Mouse (Mus musculus): ENCODE results near the gene Cerk. TPM values are rescaled to one million over a fixed set of nuclear protein-coding genes. Genes with fewer than 3 reads are reported as not detected.
"Not testable (repeated sequence)": the region's sequence is repeated elsewhere in the genome, so short reads cannot be mapped to it uniquely, and the experiment has no call there.

The Cerk gene
- polyA plus RNA-seq, 1 experiment from 2014 or later: 5.9 TPM

DNA sequence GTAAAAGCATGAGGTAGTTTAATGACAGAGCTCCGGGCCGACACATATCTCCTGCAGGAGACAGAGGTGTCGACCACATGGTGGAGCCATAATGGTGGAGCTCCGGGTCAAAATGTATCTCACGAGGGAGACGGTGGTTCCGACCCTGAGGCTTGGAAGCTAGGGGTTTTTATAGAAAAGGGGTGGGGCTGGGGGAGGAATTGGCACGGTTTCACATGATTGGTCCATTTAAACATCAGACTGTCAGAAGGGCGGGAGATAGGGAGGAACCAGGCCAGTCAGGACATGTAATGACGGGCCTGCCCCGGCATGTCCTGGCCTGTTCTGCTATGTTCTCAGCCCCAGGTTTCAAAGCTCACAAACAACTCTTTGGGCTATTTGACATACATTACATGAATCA, 36.0 kb upstream of the Cerk start:
- H3K4me1 ChIP-seq: peaks cover 16% of the 10 kb centered on the region; the same call in 1 of the 2 replicates
- H3K36me3 ChIP-seq; ATAC-seq; H3K9ac ChIP-seq; H3K27ac ChIP-seq; H3K4me2 ChIP-seq; H3K9me3 ChIP-seq (replicated peaks); H3K4me3 ChIP-seq; H3K27me3 ChIP-seq (replicated peaks): not testable (repeated sequence)
- 81% methylated on average over 11 of the region's 11 CpGs for WGBS (ENCODE audit: insufficient replicate concordance)

DNA sequence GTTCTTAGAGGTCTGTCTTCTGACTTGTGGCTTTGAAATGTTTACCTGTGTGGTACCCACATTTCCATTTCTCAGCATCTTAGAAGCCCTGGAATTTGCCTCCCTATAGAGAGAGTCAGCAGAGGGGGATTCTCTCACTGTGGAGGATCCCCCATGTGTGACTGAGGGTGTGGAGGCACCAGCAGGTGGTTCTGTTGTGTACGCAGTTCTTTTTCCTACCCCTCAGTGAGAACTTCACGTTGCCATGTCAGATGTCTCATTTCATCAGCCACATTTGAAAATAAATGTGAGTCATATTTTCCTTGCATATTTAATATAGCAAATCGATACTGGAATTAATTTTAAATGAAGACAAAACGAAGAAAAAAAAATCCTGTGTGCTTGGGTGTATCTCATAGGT, 35.4 kb upstream of the Cerk start:
- H3K4me1 ChIP-seq: peaks cover 18% of the 10 kb centered on the region
- peaks cover 4% of the 10 kb centered on the region; the same call in 1 of the 2 replicates for H3K9me3 ChIP-seq (replicated peaks)
- H3K27ac ChIP-seq: no peak overlapping the region
- H3K36me3 ChIP-seq: peaks cover 4% of the 10 kb centered on the region; the same call in 1 of the 2 replicates
- 75% methylated on average over 4 of the region's 4 CpGs for WGBS (ENCODE audit: insufficient replicate concordance)
- no peak overlapping the region for H3K4me2 ChIP-seq
- ATAC-seq: no peak
- H3K9ac ChIP-seq: no peak overlapping the region
- no peaks in the 10 kb centered on the region for H3K27me3 ChIP-seq (replicated peaks)
- H3K4me3 ChIP-seq: no peak overlapping the region

DNA sequence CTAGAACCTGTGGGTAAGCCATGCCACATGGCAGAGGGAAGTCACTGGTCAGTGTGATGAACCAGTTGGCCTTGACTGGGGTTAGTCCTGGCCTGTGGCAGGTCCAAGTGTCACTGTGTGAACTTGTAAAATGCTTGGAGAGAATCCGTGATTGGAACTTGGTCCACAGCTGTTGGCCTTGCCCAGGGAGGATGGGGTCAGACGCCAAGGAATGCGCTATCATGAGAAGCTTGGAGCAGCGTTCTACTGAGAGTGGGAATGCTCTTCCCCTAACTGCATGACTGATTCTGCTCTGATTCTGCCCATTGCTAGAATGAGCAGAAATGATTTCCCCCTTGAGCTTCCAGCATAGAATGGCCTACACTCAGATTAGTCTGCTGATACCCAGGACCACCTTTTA, 34.8 kb upstream of the Cerk start:
- peaks cover 4% of the 10 kb centered on the region; the same call in 1 of the 2 replicates for H3K36me3 ChIP-seq
- H3K27ac ChIP-seq: no peak overlapping the region; the same call in 1 of the 2 replicates
- no peak for ATAC-seq
- H3K4me3 ChIP-seq: no peak overlapping the region
- no peaks in the 10 kb centered on the region for H3K27me3 ChIP-seq (replicated peaks)
- no peak overlapping the region for H3K4me2 ChIP-seq
- peaks cover 4% of the 10 kb centered on the region; the same call in 1 of the 2 replicates for H3K9me3 ChIP-seq (replicated peaks)
- 78% methylated on average over 4 of the region's 4 CpGs for WGBS (ENCODE audit: insufficient replicate concordance)
- H3K9ac ChIP-seq: no peak overlapping the region
- H3K4me1 ChIP-seq: peaks cover 20% of the 10 kb centered on the region

DNA sequence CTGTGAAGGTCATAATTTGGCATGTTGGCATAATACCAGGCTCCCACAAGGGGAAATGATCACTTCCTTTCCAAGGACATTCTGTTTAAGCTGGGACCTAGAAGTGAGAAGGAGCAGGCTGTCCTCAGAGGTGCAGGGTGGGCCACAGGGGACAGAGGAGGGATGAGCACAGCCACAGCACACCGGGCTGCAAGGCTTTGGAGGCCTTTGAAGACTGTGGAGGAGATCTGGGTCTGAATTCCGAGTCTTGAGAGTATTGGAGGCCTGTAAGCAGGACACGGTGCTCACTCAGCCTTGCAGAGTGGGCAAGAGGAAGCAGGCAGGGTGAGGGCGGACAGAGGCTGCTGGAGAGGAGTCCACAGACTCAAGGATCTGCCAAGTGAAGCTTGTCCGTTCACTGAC, 34.3 kb upstream of the Cerk start:
- H3K4me1 ChIP-seq: peaks cover 24% of the 10 kb centered on the region
- H3K9ac ChIP-seq: no peak overlapping the region
- no peak overlapping the region for H3K4me2 ChIP-seq
- no peak for ATAC-seq
- H3K36me3 ChIP-seq: peaks cover 4% of the 10 kb centered on the region; the same call in 1 of the 2 replicates
- H3K9me3 ChIP-seq (replicated peaks): peaks cover 4% of the 10 kb centered on the region; the same call in 1 of the 2 replicates
- WGBS (ENCODE audit: insufficient replicate concordance): 66% methylated on average over 5 of the region's 5 CpGs
- peak overlapping the region; percentile 5; the same call in 1 of the 2 replicates for H3K27ac ChIP-seq
- H3K27me3 ChIP-seq (replicated peaks): no peaks in the 10 kb centered on the region
- no peak overlapping the region for H3K4me3 ChIP-seq

DNA sequence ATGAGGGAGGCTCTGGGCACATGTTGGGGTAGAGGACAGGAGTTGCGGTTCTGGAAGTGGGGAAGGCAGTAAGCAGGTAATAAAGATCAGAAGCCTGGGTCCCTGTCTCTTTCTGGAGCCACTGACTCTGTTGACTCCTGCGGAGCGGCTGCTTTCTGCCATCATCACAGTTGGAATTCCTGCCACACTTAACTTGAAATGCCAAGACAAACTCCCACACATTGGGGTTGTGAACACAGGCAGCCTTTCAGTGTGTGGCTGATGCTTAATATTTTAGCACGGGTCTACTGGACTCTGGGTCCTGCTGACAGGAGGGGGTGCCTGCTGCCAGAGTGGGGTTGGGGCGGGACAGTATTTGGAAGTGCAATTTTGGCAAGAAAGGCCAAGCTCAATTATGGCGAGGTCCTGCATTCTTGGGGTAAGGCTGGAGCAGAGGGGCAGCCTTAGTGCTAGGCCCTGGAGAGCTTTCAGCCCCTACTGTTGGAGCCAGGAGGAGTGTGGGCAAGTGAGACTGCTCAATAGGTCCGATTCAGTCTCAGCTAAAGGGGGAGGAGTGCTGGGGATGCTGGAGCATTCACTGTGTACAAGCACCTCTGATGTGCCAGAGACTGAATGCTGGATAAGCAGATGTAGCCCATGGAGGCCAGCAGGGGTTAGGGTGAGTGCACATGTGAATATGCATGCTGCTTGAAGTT, 33.7 kb upstream of the Cerk start:
- Histone ChIP-seq H3K4me1 (peaks cover 27% of the 10 kb centered on the region), H3K27ac (peak overlapping the region; percentile 5; the same call in 1 of the 2 replicates), H3K4me2 (no peak overlapping the region), H3K36me3 (peaks cover 4% of the 10 kb centered on the region; the same call in 1 of the 2 replicates), H3K4me3 (no peak overlapping the region), H3K9ac (no peak overlapping the region), H3K27me3 (replicated peaks) (no peaks in the 10 kb centered on the region), H3K9me3 (replicated peaks) (peaks cover 4% of the 10 kb centered on the region; the same call in 1 of the 2 replicates)
- WGBS (ENCODE audit: insufficient replicate concordance): 73% methylated on average over 7 of the region's 7 CpGs
- ATAC-seq: no peak

DNA sequence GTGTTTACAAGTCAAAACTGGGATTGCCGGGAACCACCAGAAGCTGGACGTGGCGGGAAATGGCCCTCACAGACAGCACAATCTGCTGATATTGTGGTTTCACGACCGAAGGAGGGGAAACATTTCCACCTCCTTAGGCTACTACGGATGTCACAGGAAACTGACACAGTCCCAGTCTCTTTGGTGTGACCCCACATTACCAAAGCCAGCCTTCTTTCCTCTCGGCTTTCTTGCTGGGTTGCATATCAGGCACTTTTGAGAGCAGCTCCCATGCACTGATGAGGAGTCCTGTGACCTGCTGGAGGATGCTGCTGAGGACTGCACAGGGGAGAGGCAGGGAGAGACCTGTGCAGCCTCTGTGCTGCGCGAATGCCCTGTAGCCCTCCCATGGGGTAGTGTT, 30.7 kb upstream of the Cerk start:
- H3K4me3 ChIP-seq; ATAC-seq; H3K9me3 ChIP-seq (replicated peaks); H3K36me3 ChIP-seq; H3K4me2 ChIP-seq; H3K9ac ChIP-seq; H3K27me3 ChIP-seq (replicated peaks): not testable (repeated sequence)
- H3K4me1 ChIP-seq: peaks cover 38% of the 10 kb centered on the region
- WGBS (ENCODE audit: insufficient replicate concordance): 58% methylated on average over 9 of the region's 9 CpGs
- H3K27ac ChIP-seq: 0 out of 2 replicates have a peak overlapping the region, but pooled peaks have one; percentile 21

DNA sequence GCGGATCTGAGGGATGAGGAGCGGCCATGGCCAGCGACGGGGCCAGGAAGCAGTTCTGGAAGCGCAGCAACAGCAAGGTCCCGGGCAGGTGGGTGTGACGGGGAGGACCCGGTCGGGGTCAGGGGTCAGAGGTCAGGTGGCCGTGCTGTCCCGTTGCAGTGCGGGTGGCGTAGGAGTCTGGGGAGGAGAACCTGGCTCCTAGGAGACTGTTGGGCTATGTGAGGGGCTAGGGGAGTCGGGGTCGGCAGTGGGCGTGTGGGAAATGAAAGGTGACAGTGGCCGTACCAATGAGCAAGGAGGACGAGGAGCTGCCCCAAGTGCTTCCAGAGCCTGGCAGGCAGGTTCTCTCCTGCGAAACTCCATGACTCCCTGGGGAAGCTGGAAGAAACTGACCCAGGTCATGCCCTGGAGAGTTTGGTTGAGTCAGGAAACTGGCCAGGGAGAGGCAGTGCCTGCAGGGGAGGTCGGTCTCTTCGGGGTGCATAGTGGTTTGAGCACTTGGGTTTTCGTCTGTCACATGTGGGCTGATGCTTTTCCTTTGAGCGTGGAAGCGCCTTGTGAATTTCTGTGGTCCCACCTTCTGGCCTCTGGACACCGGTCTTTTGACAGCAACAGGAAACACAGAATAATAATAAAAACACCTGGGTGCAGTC, 28.7 kb upstream of the Cerk start:
- H3K36me3 ChIP-seq: peaks cover 15% of the 10 kb centered on the region; the same call in 1 of the 2 replicates
- WGBS (ENCODE audit: insufficient replicate concordance): 9% methylated on average over 25 of the region's 25 CpGs
- H3K9ac ChIP-seq: peak overlapping the region; percentile 88
- H3K4me3 ChIP-seq: peak overlapping the region; percentile 95
- H3K4me1 ChIP-seq: peaks cover 38% of the 10 kb centered on the region
- no peaks in the 10 kb centered on the region for H3K27me3 ChIP-seq (replicated peaks)
- peak; percentile 64; the same call in 1 of the 2 replicates for ATAC-seq
- peak overlapping the region; percentile 97 for H3K4me2 ChIP-seq
- H3K9me3 ChIP-seq (replicated peaks): no peaks in the 10 kb centered on the region
- H3K27ac ChIP-seq: peak overlapping the region; percentile 83

DNA sequence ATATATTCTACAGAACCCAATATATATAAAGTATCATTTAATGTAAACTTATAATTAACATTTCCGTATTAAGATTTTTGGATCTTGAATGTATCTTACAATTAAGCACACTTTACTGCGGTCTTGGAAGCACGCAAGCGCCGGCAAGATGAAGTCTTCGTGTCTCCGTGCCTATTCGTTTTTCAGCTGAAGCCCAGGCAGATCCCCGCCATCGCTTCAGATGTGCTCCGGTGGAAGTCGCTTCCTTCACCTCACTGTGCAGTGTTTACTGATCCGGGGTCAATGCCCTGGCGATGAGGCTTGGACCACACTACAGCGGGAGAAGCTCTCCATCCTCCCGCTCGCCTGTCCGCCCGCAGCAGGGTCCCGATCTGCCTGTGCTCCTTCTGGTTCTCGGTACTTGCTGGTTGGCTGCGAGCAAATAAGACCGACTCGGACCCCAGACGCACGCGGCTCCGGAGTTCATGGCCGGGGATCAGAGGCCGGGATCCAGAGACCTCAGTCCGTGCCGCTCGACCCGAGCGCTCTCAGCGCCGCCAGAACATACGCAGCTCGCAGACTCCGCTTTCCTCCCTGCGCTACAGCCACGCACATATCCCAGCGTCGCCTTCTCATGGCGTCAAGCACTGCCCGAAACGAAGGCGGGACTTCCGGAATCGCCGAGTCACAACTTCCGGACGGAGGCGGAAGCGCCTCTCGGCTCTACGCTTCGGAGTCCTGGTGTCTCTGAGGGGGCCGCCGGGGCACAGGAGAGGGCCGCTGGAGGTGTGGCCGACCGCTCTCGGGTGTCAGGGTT, 28.0 kb upstream of the Cerk start, which contains the start of gene Tbc1d22a:
Gene Tbc1d22a, plus strand, starts transcription at position 707 of the 796 bp plus-strand sequence.
- H3K4me1 ChIP-seq: peaks cover 38% of the 10 kb centered on the region
- H3K9ac ChIP-seq: peak within 1 kb of the TSS; percentile 88
- peak; percentile 92 for ATAC-seq
- under 1% methylated on average over 64 of the region's 64 CpGs for WGBS (ENCODE audit: insufficient replicate concordance)
- H3K36me3 ChIP-seq: peaks cover 15% of the 10 kb centered on the region; the same call in 1 of the 2 replicates
- H3K4me3 ChIP-seq: peak within 1 kb of the TSS; percentile 95
- H3K27me3 ChIP-seq (replicated peaks): no peaks in the 10 kb centered on the region
- no peaks in the 10 kb centered on the region for H3K9me3 ChIP-seq (replicated peaks)
- peak within 1 kb of the TSS; percentile 97 for H3K4me2 ChIP-seq
- H3K27ac ChIP-seq: peak within 1 kb of the TSS; percentile 83

DNA sequence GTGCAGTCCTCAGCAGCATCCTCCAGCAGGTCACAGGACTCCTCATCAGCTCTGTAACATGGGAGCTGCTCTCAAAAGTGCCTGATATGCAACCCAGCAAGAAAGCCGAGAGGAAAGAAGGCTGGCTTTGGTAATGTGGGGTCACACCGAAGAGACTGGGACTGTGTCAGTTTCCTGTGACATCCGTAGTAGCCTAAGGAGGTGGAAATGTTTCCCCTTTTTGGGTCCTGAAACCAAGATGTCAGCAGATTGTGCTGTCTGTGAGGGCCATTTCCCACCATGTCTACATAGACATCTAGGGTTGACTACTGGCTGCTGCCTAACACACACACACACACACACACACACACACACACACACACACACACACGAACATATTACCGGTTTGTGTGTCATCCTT, 26.3 kb upstream of the Cerk start:
- H3K4me2 ChIP-seq: peak overlapping the region; percentile 97
- ATAC-seq; H3K4me3 ChIP-seq; H3K9me3 ChIP-seq (replicated peaks); H3K9ac ChIP-seq; H3K27me3 ChIP-seq (replicated peaks); H3K27ac ChIP-seq: not testable (repeated sequence)
- H3K4me1 ChIP-seq: peaks cover 31% of the 10 kb centered on the region
- peaks cover 15% of the 10 kb centered on the region; the same call in 1 of the 2 replicates for H3K36me3 ChIP-seq
- 72% methylated on average over 5 of the region's 5 CpGs for WGBS (ENCODE audit: insufficient replicate concordance)

DNA sequence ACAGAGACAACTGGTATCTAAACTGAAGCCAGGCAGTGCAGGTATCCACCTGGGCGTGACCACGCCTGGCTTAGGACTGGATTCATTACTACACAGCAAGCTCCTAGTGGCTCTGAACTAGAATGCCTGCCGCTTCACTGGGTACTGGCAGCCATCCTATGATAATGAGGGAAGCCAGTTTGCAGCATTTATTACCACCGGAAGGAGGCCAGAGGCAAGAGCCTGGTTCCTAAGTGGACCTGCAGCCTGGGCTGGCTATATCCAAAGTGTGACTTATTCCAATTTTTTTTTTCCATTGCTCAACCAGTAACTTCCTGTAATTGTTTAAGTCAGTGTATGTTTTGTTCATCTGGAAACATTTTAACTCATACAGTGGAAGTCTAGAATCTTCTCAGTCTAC, 20.4 kb upstream of the Cerk start:
- no peak overlapping the region for H3K27ac ChIP-seq
- ATAC-seq: no peak
- H3K4me1 ChIP-seq: peaks cover 42% of the 10 kb centered on the region
- no peak overlapping the region for H3K4me2 ChIP-seq
- H3K4me3 ChIP-seq: no peak overlapping the region
- H3K9me3 ChIP-seq (replicated peaks): no peaks in the 10 kb centered on the region
- H3K9ac ChIP-seq: no peak overlapping the region
- 0 out of 2 replicates have a peak, but pooled peaks cover 4% of the 10 kb centered on the region for H3K27me3 ChIP-seq (replicated peaks)
- H3K36me3 ChIP-seq: peaks cover 9% of the 10 kb centered on the region; the same call in 1 of the 2 replicates
- WGBS (ENCODE audit: insufficient replicate concordance): 69% methylated on average over 4 of the region's 4 CpGs

DNA sequence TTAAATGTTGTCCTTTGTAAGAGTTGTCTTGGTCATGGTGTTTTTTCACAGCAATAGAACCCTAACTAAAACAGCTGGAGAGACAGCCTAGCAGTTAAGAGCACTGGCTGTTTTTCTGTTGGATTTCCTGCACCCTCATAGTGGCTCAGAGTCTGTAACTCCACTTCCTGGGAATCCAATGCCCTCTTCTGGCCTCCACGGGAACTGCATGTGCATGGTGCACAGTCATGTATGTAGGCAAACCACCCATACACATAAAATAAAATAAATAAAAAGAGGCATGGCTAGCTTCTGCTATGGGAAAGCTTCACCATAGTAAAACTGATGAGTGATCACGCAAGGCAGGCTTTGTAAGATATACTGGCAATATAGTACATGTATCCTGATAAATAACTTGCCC, 19.4 kb upstream of the Cerk start:
- Histone ChIP-seq H3K4me2 (no peak overlapping the region), H3K9ac (no peak overlapping the region), H3K4me1 (peaks cover 42% of the 10 kb centered on the region), H3K36me3 (0 out of 2 replicates have a peak, but pooled peaks cover 3% of the 10 kb centered on the region), H3K9me3 (replicated peaks) (no peaks in the 10 kb centered on the region), H3K27ac (no peak overlapping the region), H3K4me3 (no peak overlapping the region), H3K27me3 (replicated peaks) (peaks cover 4% of the 10 kb centered on the region; the same call in 1 of the 2 replicates)
- 0 out of 2 replicates have a peak, but pooled peaks have one; percentile 34 for ATAC-seq
- 37% methylated on average over 2 of the region's 2 CpGs for WGBS (ENCODE audit: insufficient replicate concordance)
